Mouse (Mus musculus) liver, embryonic 12.5 days (tissue): ENCODE measurements at regions not wholly inside any gene's neighbourhood (a gene's known extent, or its start where the extent isn't known, plus 50 kb on each side); places are given as distances from the start of the nearest gene placed in this dataset.

ENCODE experiments used
- ATAC-seq: fragments of 200-750 bp; cut with Nextera tagmentation; 2 replicates; pipeline ENCODE4 v1.8.0; 2017; ENCODE audit warnings: moderate number of reproducible peaks, mild to moderate bottlenecking, moderate library complexity
- H3K27ac ChIP-seq: fragments of 300-500 bp; sonication (generic); 2 replicates; pipeline ENCODE4 v1.5.1; 2016; ENCODE audit warnings: mild to moderate bottlenecking
- H3K27me3 ChIP-seq: fragments of 300-500 bp; sonication (generic); replicated peaks from 2 replicates; pipeline ENCODE4 v1.6.1; 2016; ENCODE audit warnings: mild to moderate bottlenecking, moderate library complexity
- H3K36me3 ChIP-seq: fragments of 300-500 bp; sonication (generic); 2 replicates; pipeline ENCODE4 v1.6.1; 2016; ENCODE audit warnings: mild to moderate bottlenecking, moderate library complexity
- H3K4me1 ChIP-seq: fragments of 300-500 bp; sonication (generic); 2 replicates; pipeline ENCODE4 v1.6.1; 2016
- H3K4me2 ChIP-seq: fragments of 300-500 bp; sonication (generic); 2 replicates; pipeline ENCODE4 v1.6.1; 2016; ENCODE audit warnings: mild to moderate bottlenecking, moderate library complexity
- H3K4me3 ChIP-seq: fragments of 300-500 bp; sonication (generic); 2 replicates; pipeline ENCODE4 v1.5.1; 2016; ENCODE audit warnings: mild to moderate bottlenecking, moderate library complexity
- H3K9ac ChIP-seq: fragments of 300-500 bp; sonication (generic); 2 replicates; pipeline ENCODE4 v1.6.1; 2016; ENCODE audit warnings: mild to moderate bottlenecking, moderate library complexity
- H3K9me3 ChIP-seq: fragments of 300-500 bp; sonication (generic); replicated peaks from 2 replicates; pipeline ENCODE4 v1.6.1; 2016; ENCODE audit warnings: mild to moderate bottlenecking, moderate library complexity
- WGBS: fragments of 180-500 bp; shearing (Covaris S2); methylation state at CpG from one replicate; pipeline ENCODE4 v1.1.7; 2016; ENCODE audit not compliant: insufficient replicate concordance; 5-methylcytosine and 5-hydroxymethylcytosine counted together

- no peak; the same call in 1 of the 2 replicates for ATAC-seq
- no peak overlapping the region for H3K4me2 ChIP-seq
- no peaks in the 10 kb centered on the region for H3K36me3 ChIP-seq
- H3K27me3 ChIP-seq: no peaks in the 10 kb centered on the region
- 51% methylated on average over 4 of the region's 4 CpGs for WGBS
- H3K9me3 ChIP-seq: no peaks in the 10 kb centered on the region
- H3K27ac ChIP-seq: no peak overlapping the region
- H3K9ac ChIP-seq: no peak overlapping the region
- no peak overlapping the region for H3K4me3 ChIP-seq
- no peaks in the 10 kb centered on the region for H3K4me1 ChIP-seq
These were observed 288.1 kb upstream of the Irx4 start for GRCm38 (mm10) chr13:72972165-72972564.

- WGBS: 29% methylated on average over 1 of the region's 1 CpGs
- no peaks in the 10 kb centered on the region for H3K36me3 ChIP-seq
- H3K4me3 ChIP-seq: no peak overlapping the region
- no peaks in the 10 kb centered on the region for H3K4me1 ChIP-seq
- no peak overlapping the region for H3K27ac ChIP-seq
- H3K27me3 ChIP-seq: no peaks in the 10 kb centered on the region
- ATAC-seq: no peak
- H3K9ac ChIP-seq: no peak overlapping the region
- no peaks in the 10 kb centered on the region for H3K9me3 ChIP-seq
- H3K4me2 ChIP-seq: no peak overlapping the region
These were observed 287.4 kb upstream of the Irx4 start for GRCm38 (mm10) chr13:72972894-72973293.

- ATAC-seq: peak; percentile 82; the same call in 1 of the 2 replicates
- WGBS: 42% methylated on average over 6 of the region's 6 CpGs
These were observed 283.1 kb upstream of the Irx4 start for GRCm38 (mm10) chr13:72977213-72977612.

GRCm38 (mm10) chr13:72977971-72978370 is 282.3 kb upstream of the Irx4 start:
- Histone ChIP-seq H3K9ac (no peak overlapping the region), H3K27ac (no peak overlapping the region; the same call in 1 of the 2 replicates), H3K36me3 (no peaks in the 10 kb centered on the region), H3K4me3 (no peak overlapping the region), H3K4me1 (no peaks in the 10 kb centered on the region), H3K27me3 (no peaks in the 10 kb centered on the region), H3K4me2 (no peak overlapping the region), H3K9me3 (no peaks in the 10 kb centered on the region)
- 51% methylated on average over 3 of the region's 3 CpGs for WGBS
- ATAC-seq: no peak

More at GRCm38 (mm10) chr13:72977213-72977612, 283.1 kb upstream of the Irx4 start:
- Histone ChIP-seq H3K4me2 (no peak overlapping the region), H3K4me3 (no peak overlapping the region), H3K9me3 (no peaks in the 10 kb centered on the region), H3K9ac (no peak overlapping the region), H3K27ac (no peak overlapping the region; the same call in 1 of the 2 replicates), H3K27me3 (no peaks in the 10 kb centered on the region), H3K4me1 (no peaks in the 10 kb centered on the region), H3K36me3 (no peaks in the 10 kb centered on the region)

GRCm38 (mm10) chr13:72978966-72979365 is 281.3 kb upstream of the Irx4 start:
- Histone ChIP-seq H3K4me3 (no peak overlapping the region), H3K27ac (no peak overlapping the region), H3K9ac (no peak overlapping the region), H3K4me1 (no peaks in the 10 kb centered on the region), H3K27me3 (no peaks in the 10 kb centered on the region), H3K9me3 (no peaks in the 10 kb centered on the region), H3K4me2 (no peak overlapping the region), H3K36me3 (no peaks in the 10 kb centered on the region)
- no peak for ATAC-seq

- WGBS: 73% methylated on average over 17 of the region's 17 CpGs
These were observed 267.5 kb upstream of the Irx4 start for GRCm38 (mm10) chr13:72992589-72993409.

GRCm38 (mm10) chr13:72993410-72993858 is 266.8 kb upstream of the Irx4 start:
- Histone ChIP-seq H3K4me2 (no peak overlapping the region), H3K27me3 (no peaks in the 10 kb centered on the region)
- WGBS: 73% methylated on average over 3 of the region's 3 CpGs

More at GRCm38 (mm10) chr13:72992589-72993409, 267.5 kb upstream of the Irx4 start:
- Histone ChIP-seq H3K4me3 (no peak overlapping the region), H3K9me3 (no peaks in the 10 kb centered on the region), H3K27me3 (no peaks in the 10 kb centered on the region), H3K4me2 (no peak overlapping the region), H3K36me3 (no peaks in the 10 kb centered on the region), H3K27ac (no peak overlapping the region), H3K4me1 (no peaks in the 10 kb centered on the region), H3K9ac (no peak overlapping the region)
- no peak for ATAC-seq

GRCm38 (mm10) chr13:72994538-72994937 is 265.7 kb upstream of the Irx4 start:
- no peaks in the 10 kb centered on the region for H3K9me3 ChIP-seq
- no peaks in the 10 kb centered on the region for H3K4me1 ChIP-seq
- H3K9ac ChIP-seq: no peak overlapping the region
- H3K27me3 ChIP-seq: no peaks in the 10 kb centered on the region
- no peak for ATAC-seq
- no peak overlapping the region for H3K4me3 ChIP-seq
- no peak overlapping the region for H3K27ac ChIP-seq
- no peaks in the 10 kb centered on the region for H3K36me3 ChIP-seq
- H3K4me2 ChIP-seq: no peak overlapping the region

More at GRCm38 (mm10) chr13:72993410-72993858, 266.8 kb upstream of the Irx4 start:
- H3K4me1 ChIP-seq: no peaks in the 10 kb centered on the region
- no peak overlapping the region for H3K4me3 ChIP-seq
- H3K9ac ChIP-seq: no peak overlapping the region
- no peak overlapping the region for H3K27ac ChIP-seq
- H3K9me3 ChIP-seq: no peaks in the 10 kb centered on the region
- ATAC-seq: no peak
- H3K36me3 ChIP-seq: no peaks in the 10 kb centered on the region

GRCm38 (mm10) chr13:73008856-73009546 is 251.3 kb upstream of the Irx4 start:
- H3K36me3 ChIP-seq: no peaks in the 10 kb centered on the region
- no peak overlapping the region for H3K4me3 ChIP-seq
- H3K27ac ChIP-seq: no peak overlapping the region
- no peak for ATAC-seq
- H3K9ac ChIP-seq: no peak overlapping the region
- no peaks in the 10 kb centered on the region for H3K27me3 ChIP-seq
- no peak overlapping the region for H3K4me2 ChIP-seq
- no peaks in the 10 kb centered on the region for H3K4me1 ChIP-seq
- 62% methylated on average over 22 of the region's 22 CpGs for WGBS
- no peaks in the 10 kb centered on the region for H3K9me3 ChIP-seq

GRCm38 (mm10) chr13:73009547-73010475 is 250.5 kb upstream of the Irx4 start:
- WGBS: 74% methylated on average over 15 of the region's 15 CpGs
- H3K27ac ChIP-seq: no peak overlapping the region

GRCm38 (mm10) chr13:73019181-73019580 is 241.1 kb upstream of the Irx4 start:
- Histone ChIP-seq H3K36me3 (no peaks in the 10 kb centered on the region), H3K4me2 (no peak overlapping the region), H3K27me3 (no peaks in the 10 kb centered on the region), H3K27ac (no peak overlapping the region), H3K9me3 (no peaks in the 10 kb centered on the region), H3K4me3 (no peak overlapping the region), H3K9ac (no peak overlapping the region), H3K4me1 (no peaks in the 10 kb centered on the region)
- WGBS: 82% methylated on average over 10 of the region's 10 CpGs
- ATAC-seq: no peak

More at GRCm38 (mm10) chr13:73009547-73010475, 250.5 kb upstream of the Irx4 start:
- Histone ChIP-seq H3K9me3 (no peaks in the 10 kb centered on the region), H3K4me2 (no peak overlapping the region), H3K27me3 (no peaks in the 10 kb centered on the region), H3K36me3 (no peaks in the 10 kb centered on the region), H3K9ac (no peak overlapping the region), H3K4me1 (no peaks in the 10 kb centered on the region), H3K4me3 (no peak overlapping the region)
- no peak for ATAC-seq
